Mouse (Mus musculus) testis, adult 2 months (tissue): Measurements from ENCODE around the gene Ddr2.

ENCODE experiments used
- CTCF ChIP-seq: fragments of 200-500 bp; IDR thresholded peaks from 2 replicates; pipeline ENCODE4 v1.5.1; 2012; ENCODE audit warnings: low read depth, mild to moderate bottlenecking, inconsistent platforms, low read length, moderate library complexity; ENCODE audit not compliant: control insufficient read depth, insufficient read depth, insufficient replicate concordance
- POLR2A ChIP-seq: fragments of 200-500 bp; IDR thresholded peaks from 2 replicates; pipeline ENCODE4 v1.6.1; 2012; ENCODE audit warnings: low read depth, mild to moderate bottlenecking, inconsistent platforms, low read length, moderate library complexity; ENCODE audit not compliant: control insufficient read depth

DNA sequence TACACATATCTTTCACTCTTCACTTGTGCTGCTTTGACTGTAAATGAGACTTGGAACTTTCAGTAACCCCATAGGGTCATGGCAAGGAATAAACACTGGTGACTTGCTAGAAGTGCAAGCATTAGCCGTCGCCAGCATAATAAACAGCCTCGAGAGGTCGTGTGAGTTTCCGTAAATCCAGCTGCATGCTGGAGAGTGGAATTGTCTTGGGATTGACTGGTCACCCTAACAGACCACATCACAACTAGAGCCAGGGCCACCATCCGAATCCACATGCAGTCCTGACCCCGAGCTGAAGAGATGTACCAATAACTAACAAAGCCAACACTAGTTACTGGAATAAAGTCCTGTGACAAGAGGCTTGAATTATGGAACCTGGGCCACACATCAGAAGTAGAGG, 53.0 kb downstream of the Ddr2 start:
- TF ChIP-seq POLR2A (no peak), CTCF (no peak)
